Mouse (Mus musculus) brain, embryonic 14.5 days (tissue): ENCODE measurements around the gene Hist1h2af. TPM values are rescaled to one million over a fixed set of nuclear protein-coding genes. Genes with fewer than 3 reads are reported as not detected.
"Not testable (repeated sequence)": the region's sequence is repeated elsewhere in the genome, so short reads cannot be mapped to it uniquely, and the experiment has no call there.

ENCODE experiments used
- DNase-seq: peaks from one replicate; pipeline ENCODE4 v3.0.0-alpha.2; 2011; ENCODE audit warnings: low read depth
- CTCF ChIP-seq: fragments of 200-500 bp; IDR thresholded peaks from 2 replicates; pipeline ENCODE4 v1.5.1; 2012; ENCODE audit warnings: inconsistent platforms, mild to moderate bottlenecking, moderate library complexity, borderline replicate concordance; ENCODE audit not compliant: insufficient read depth, insufficient read length; ENCODE audit errors: extremely low read depth
- POLR2A ChIP-seq: fragments of 200-500 bp; IDR thresholded peaks from 2 replicates; pipeline ENCODE4 v1.6.1; 2012; ENCODE audit warnings: mild to moderate bottlenecking, inconsistent platforms, borderline replicate concordance; ENCODE audit not compliant: poor library complexity, insufficient read depth, insufficient read length, severe bottlenecking; ENCODE audit errors: extremely low read depth
- polyA plus RNA-seq: library from polyadenylated mRNA; depleted of rRNA; stranded (reverse); fragments of >200 nt; gene quantifications from 2 replicates; pipeline ENCODE4 v1.2.3, GENCODE M21; 2012

The Hist1h2af gene
- polyA plus RNA-seq, 1 experiment = 536 TPM

- peak; percentile 98 for DNase-seq
- TF ChIP-seq POLR2A (peak; percentile 77; the same call in 1 of the 2 replicates), CTCF (no peak)
Measured at GRCm38 (mm10) chr13:23543965-23544786, 10.5 kb downstream of the Hist1h2af start, which contains the start of gene Hist1h3f. TSS of gene Hist1h3f (plus strand) at chr13:23544052.

- DNase-seq = peak; percentile 27
Measured at GRCm38 (mm10) chr13:23544787-23545120, 11.0 kb downstream of the Hist1h2af start.

- no peak for DNase-seq
- TF ChIP-seq CTCF = no peak
- TF ChIP-seq POLR2A = no peak
Measured at GRCm38 (mm10) chr13:23546694-23547093, 13.0 kb downstream of the Hist1h2af start.

GRCm38 (mm10) chr13:23550761-23551145 is 17.0 kb downstream of the Hist1h2af start:
- peak; percentile 56 for DNase-seq
- TF ChIP-seq CTCF (no peak), POLR2A (no peak)

GRCm38 (mm10) chr13:23551146-23551834 is 17.6 kb downstream of the Hist1h2af start, which contains the start of gene Hist1h4f:
TSS of gene Hist1h4f (minus strand) at chr13:23551648.
- peak; percentile 98 for DNase-seq

GRCm38 (mm10) chr13:23551931-23552914 is 18.5 kb downstream of the Hist1h2af start:
- no peak for DNase-seq
- TF ChIP-seq POLR2A (no peak), CTCF (no peak)

More at GRCm38 (mm10) chr13:23551146-23551834, 17.6 kb downstream of the Hist1h2af start, which contains the start of gene Hist1h4f:
- peak; percentile 29; the same call in 1 of the 2 replicates for TF ChIP-seq POLR2A
- TF ChIP-seq CTCF = peak; percentile 45; the same call in 1 of the 2 replicates

- no peak for DNase-seq
- TF ChIP-seq POLR2A = no peak
Measured at GRCm38 (mm10) chr13:23552962-23553361, 19.3 kb downstream of the Hist1h2af start, which contains the start of gene Hist1h1d. TSS of gene Hist1h1d (plus strand) at chr13:23553262.

GRCm38 (mm10) chr13:23554393-23554792 is 20.7 kb downstream of the Hist1h2af start:
- TF ChIP-seq CTCF = no peak
- peak; percentile 49 for DNase-seq

- peak; percentile 96 for DNase-seq
- TF ChIP-seq CTCF (no peak), POLR2A (peak; percentile 58; the same call in 1 of the 2 replicates)
Measured at GRCm38 (mm10) chr13:23554925-23555838, 21.5 kb downstream of the Hist1h2af start.

GRCm38 (mm10) chr13:23555839-23556416 is 22.2 kb downstream of the Hist1h2af start:
- TF ChIP-seq CTCF = no peak
- peak; percentile 7; the same call in 1 of the 2 replicates for TF ChIP-seq POLR2A
- DNase-seq = peak; percentile 98

- DNase-seq = no peak
- TF ChIP-seq CTCF (no peak), POLR2A (no peak)
Measured at GRCm38 (mm10) chr13:23556906-23557305, 23.2 kb downstream of the Hist1h2af start.

- DNase-seq = not testable (repeated sequence)
Measured at GRCm38 (mm10) chr13:23560699-23561098, 27.0 kb downstream of the Hist1h2af start.

- not testable (repeated sequence) for DNase-seq
Measured at GRCm38 (mm10) chr13:23561531-23561882, 27.8 kb downstream of the Hist1h2af start.
